Mouse (Mus musculus) thymus, postnatal 10 days (tissue): Measurements from ENCODE around the gene Olfr281.

ENCODE experiments used
- DNase-seq, 2 experiments: peaks; one replicate each; pipeline ENCODE4 v3.0.0; 2021; ENCODE audit warnings: low spot score in 2 of 2

Gene Olfr281

GRCm38 (mm10) chr15:98483907-98484886, 31.8 kb downstream of the Olfr281 start:
- DNase-seq, result no peak

GRCm38 (mm10) chr15:98486433-98487021, 34.1 kb downstream of the Olfr281 start:
- DNase-seq, result no peak

GRCm38 (mm10) chr15:98491332-98491731, 38.9 kb downstream of the Olfr281 start:
- DNase-seq, result no peak

GRCm38 (mm10) chr15:98492102-98492501, 39.7 kb downstream of the Olfr281 start, which contains the start of gene Olfr279:
Gene Olfr279, plus strand, starts transcription at chr15:98492402.
- DNase-seq, result no peak

GRCm38 (mm10) chr15:98497631-98498030, 45.2 kb downstream of the Olfr281 start:
- DNase-seq, result no peak

- no peak for DNase-seq
These were observed 50.9 kb downstream of the Olfr281 start for GRCm38 (mm10) chr15:98503317-98503716.

GRCm38 (mm10) chr15:98504514-98504913, 52.1 kb downstream of the Olfr281 start:
- DNase-seq, result peak; percentile 66 to 86

- peak; percentile 30 to 40 for DNase-seq
These were observed 54.0 kb downstream of the Olfr281 start for GRCm38 (mm10) chr15:98506253-98506957.

GRCm38 (mm10) chr15:98507321-98507720, 54.9 kb downstream of the Olfr281 start:
- no peak for DNase-seq

GRCm38 (mm10) chr15:98509387-98509786, 57.0 kb downstream of the Olfr281 start:
- no peak for DNase-seq
